Mouse (Mus musculus) urinary bladder, postnatal 10 days (tissue): ENCODE results near the gene Ak5.

Experiments
- DNase-seq: peaks from one replicate; pipeline ENCODE4 v3.0.0; 2022; ENCODE audit warnings: low spot score

The Ak5 gene

GRCm38 (mm10) chr3:152564516-152565113 lies 103.5 kb downstream of the Ak5 start:
- DNase-seq = no peak

- no peak for DNase-seq
Measured at GRCm38 (mm10) chr3:152563833-152564232, 104.3 kb downstream of the Ak5 start.

GRCm38 (mm10) chr3:152561708-152562107 lies 106.5 kb downstream of the Ak5 start:
- no peak for DNase-seq

DNA sequence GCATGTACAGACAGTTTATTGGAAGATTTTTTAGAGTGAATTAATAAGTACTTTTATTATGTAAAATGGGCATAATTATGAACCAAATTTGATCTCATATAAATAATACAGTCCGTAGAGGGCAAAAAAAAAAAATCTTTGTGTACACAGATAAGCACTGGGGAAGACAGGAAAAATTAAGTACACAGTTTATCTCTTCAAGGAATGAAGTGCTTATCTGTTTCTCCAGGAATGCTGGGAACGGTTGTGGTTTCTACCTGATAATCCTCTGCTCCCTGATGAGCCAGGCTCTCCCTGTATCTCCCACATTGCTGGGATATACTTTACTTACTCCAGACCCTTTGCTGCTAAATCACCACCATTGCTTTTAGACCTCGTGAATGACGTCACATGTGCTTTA lies 108.9 kb downstream of the Ak5 start:
- no peak for DNase-seq

GRCm38 (mm10) chr3:152558106-152558505 lies 110.1 kb downstream of the Ak5 start:
- no peak for DNase-seq

DNA sequence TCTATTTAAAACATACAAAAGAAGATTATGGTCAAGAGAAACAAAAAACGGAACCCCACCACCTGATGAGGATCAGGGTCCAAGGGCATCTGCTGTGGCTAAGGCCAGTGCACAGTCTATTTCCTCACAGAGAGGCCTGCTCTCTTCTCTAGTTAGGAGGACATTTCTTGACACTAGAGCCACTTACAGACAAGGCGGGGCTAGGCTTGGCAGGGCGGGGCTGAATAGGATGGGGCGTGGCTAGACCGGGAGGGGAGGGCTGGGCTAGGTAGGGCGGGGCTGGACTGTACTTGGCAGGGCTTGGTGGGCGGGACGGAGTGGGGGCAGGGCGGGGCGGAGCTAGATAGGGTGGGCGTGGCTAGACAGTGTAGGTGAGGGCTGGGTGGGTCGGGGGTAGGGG lies 110.5 kb downstream of the Ak5 start:
- no peak for DNase-seq

DNA sequence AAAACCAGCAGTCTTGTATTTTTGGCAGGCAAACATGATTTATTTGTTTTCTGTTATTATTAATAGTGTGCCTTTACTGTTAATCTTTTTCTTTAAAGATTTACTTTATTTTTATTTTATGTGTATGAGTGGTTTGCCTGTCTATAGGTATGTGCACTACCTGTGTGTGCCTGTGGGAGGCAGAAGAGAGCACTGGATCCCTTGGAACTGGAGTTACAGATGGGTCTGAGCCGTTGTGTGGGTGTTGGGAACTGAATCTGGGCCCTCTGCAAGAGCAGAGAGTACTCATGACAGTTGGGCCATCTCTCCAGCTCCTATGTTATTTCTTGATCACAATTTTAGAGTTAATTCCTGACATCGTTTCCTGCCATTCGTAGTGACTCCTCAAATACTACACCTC lies 111.2 kb downstream of the Ak5 start:
- no peak for DNase-seq

DNA sequence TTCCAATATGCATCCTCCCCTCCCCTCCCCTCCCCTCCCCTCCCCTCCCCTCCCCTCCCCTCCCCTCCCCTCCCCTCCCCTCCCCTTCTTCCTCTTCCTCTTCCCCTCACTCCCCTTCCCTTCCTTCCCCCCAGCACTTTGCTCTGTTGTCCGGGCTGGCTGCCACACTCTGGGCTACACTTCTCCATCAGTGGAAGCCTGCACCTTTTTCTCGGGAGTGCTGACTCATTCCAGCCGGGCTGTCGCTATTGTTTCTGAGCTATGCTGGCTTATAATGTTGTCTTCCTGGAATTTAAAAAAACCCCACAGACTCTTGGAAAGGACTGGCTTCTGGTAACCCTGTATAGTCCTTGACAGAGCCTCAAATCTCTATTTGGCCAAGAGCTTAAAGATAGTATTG lies 111.7 kb downstream of the Ak5 start:
- DNase-seq = no peak

DNA sequence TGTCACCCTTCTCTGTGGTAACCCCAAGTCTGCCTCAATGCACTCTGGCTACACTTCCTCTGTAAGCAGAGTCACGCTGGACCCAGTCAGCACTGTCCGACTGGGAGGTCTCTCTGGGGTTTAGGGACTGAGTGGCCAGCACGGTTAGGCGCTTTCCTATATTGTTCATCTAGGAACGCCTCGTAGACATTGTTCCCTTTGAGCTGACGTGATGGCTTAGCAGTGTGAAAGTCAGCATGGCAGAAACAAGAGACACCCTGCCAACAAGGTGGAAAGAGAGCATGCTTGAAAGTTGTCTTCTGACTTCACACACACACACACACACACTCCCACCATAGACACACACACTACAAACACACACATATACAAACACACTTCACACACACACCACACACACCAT lies 112.9 kb downstream of the Ak5 start:
- no peak for DNase-seq

DNA sequence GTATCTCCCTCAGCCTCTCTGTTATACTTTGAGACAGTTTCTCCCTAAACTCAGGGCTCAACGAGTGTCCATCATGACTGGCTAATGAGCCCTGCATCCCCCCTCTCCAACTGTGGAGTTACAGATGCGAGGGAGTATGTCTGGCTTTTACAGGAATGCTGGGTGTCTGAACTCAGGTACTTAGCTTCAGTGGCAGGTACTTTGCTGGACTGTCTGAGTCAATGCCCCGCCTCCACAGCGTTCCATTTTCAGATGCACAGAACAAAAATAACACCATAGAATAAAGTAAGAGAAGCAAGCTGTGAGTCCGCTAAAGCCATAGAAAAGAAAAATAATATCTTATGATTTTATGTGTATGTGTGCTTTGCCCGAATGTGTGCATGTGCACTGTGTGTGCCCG lies 113.8 kb downstream of the Ak5 start:
- no peak for DNase-seq

DNA sequence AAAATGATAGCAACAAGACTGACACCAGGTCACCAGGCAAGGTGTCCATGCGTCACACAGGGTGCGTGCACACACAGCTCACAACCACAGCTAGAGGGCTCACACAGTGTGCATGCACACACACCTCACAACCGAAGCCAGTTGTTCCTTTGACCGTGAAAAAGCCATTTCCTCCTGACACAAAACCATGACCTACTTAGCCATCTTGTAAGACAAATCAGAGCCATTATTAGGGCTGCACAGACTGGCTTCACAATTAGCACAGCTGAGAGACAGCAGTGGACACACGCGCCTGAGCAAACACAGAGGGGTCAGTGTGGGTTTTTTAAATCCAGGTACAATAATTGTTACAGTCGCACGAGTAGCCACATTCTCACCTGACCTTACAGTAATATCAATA lies 115.5 kb downstream of the Ak5 start:
- no peak for DNase-seq

DNA sequence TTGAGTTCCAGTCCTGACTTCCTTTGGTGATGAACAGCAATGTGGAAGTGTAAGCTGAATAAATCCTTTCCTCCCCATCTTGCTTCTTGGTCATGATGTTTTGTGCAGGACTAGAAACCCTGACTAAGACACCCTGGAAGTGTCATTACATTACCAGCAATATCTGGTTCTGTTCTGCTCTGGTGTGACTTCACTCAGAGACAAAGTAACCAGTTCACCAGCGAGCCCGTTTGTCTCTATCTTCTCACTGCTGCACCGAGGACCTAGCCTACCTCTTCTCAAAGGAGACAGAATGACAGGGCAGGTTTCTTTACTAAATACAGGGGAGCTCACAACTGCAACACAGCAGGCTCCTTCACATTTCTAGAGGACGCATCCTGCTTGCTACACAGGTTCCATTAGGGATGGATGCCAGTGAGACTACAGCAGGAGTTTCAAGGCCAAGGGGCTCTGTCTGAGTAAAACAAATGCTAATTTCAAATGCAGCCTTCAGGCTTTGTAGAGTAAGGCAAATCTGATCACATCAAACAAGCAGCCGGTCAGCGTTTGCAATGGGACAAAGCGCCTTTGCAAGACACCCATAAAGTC lies 117.5 kb downstream of the Ak5 start:
- no peak for DNase-seq

DNA sequence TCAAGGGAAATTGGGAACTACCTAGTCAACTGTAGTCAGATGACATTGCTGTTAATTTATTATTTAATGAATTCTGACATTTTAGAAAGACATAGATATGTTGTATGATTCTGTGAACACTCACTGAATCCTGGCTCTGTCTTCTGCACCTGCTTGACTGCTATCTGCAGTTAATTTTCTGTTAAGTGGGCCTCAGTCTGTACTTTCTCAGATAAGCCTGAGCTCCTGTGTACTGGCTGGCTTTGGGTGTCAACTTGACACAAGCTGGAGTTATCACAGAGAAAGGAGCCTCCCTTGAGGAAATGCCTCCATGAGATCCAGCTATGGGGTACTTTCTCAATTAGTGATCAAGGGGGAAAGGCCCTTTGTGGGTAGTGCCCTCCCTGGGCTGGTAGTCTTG lies 118.1 kb downstream of the Ak5 start:
- no peak for DNase-seq

DNA sequence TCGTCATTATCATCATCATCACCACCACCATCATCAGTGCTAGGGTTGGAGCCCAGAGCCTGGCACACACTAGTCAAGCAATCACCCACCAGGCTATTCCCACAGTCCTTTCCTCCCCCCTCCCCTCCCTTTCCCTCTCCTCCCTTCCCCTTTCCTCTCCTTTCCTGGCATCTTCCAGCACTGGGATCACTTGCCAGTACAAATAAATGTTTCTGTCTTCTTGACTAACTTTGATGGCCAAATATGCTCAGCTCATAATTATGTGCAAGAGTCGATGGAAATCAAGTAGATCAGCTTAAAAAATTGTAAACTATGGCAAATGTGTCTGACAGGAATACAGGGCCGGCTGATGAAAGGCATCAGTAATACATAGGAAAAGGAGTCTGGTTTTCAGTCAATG lies 123.2 kb downstream of the Ak5 start:
- DNase-seq = no peak

DNA sequence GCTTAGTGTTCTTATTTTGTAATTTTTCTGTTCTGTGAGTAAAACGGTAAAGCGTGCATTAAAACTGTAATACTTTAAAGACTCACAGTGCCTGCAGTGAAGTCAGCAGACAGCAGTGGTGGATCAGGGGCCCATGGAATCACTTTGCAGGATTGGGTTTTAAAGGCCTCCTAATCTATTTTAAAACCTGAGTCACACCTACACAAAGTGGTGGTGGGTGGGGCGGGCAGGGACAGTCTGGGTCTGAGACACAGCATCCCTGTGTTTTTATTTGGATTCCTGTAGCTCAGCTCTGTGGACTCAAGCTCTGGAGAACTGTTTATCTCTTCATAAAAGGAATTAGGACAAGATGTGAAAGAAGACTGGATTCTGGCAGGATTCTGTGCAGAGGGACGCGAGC lies 125.9 kb downstream of the Ak5 start:
- no peak for DNase-seq

GRCm38 (mm10) chr3:152530344-152530743 lies 137.8 kb downstream of the Ak5 start:
- DNase-seq = no peak

DNA sequence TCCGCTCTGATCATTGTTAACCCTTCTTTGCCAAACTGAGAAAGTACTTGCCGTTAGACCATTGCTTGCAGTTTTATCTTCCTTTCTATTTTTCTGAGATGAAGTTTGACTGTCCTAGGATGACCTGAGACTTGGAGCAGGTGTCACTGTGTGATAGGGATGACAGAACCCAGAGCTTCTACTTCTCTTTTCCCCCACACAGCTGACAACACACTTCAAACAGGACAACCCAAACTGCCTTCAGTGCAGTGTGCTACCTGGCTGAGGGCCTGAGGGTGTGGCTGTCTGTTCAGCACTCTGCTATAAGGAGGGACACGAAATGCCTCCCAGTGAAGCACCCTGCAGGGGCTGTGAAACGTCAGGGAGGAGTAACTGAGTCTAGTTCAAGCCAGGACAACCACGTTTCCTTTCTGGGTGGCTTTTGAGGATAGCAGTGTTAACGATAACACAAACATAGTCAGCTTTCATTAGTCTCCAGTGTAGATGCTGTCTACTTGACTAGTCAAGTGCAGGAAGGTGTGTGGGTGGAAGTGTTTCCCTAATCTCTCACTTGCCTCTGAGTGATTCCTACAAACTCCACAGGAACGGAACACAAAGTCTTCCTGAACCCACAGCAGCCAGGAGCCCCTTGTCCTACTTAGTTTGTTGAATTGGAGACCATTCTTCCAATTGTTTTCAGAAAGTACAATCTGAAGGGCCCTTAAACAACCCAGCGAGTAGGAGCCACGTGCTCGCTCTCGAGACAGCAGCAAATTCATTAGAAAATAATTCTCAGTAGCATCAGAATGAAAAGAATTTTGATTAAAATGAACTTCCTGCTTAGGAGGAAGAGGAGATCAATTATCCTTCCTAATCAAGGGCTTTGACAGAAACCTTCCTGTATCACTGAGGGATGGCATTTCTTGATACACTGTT lies 138.8 kb downstream of the Ak5 start:
- no peak for DNase-seq

DNA sequence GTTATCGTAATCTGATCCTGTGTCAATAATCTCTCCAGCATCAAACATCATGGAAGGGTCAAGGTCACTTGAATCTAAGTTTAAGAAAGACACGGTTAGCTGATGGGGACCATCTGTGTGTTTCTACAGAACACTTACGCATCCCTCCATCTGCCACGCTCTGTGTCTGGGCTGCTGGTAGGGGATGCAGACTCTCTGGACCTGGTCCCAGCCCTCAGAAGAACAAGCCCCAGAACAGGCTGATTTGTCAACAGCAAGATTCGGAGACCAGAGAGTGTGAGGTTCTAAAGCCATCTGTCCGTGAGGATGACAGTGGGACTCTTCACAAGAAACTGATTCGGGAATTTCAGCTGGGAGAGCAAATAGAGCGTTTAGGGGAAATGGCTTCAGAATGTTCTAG lies 141.4 kb downstream of the Ak5 start:
- DNase-seq = no peak

DNA sequence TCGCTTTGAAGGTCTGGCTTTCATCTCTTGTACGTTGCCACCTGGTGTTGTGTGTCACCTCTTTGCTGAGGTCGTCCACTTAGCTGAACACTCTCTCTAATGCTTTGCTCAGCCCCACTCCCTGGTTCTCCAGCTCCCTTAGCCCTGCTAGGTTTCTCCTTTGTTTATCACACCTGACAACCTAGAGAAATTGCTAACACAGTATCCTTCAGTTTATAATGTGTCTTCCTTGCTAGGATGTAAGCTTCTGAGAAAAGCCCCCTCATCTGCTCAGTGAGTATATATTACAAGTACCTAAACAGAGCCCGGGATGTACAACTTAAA lies 144.9 kb downstream of the Ak5 start:
- no peak for DNase-seq

GRCm38 (mm10) chr3:152522634-152523314 lies 145.4 kb downstream of the Ak5 start:
- no peak for DNase-seq

DNA sequence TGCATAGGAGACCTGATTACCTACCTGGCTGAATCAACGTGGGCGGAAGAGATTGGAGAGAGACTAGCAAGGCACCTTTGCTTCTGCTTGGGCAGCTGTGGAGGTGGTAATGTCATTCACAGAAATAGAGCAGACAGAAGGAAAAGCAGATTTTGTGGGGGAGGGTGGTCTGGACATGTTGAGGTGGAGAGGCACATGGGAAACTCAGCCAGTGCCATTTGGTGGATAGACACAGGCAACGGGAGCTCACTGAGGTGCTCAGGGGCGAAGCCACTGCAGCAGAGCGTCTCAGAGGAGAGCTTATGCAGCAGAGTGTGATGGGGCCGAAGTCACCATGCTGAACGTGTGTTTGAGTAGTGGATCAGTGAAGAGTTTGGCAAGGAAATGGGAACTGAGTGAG lies 147.1 kb downstream of the Ak5 start:
- DNase-seq = no peak

DNA sequence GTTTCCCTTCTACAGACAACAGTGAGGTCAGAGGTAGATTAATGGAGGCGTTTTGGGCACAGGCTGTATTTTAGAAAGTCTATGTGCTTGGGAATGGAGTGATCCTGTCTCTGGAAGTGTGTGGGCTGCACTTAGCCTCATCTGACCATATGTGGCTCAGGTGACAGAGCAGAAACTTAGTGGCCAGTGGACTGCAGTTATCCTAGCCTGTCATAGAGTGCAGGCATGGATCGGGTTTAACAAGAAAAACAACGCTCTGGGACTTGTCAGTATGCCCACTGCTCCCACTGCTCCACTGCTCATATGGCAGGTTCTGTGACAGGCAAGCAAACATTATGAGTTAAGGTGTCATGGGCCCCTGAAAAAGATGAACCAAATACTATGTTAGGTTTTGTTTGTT lies 148.1 kb downstream of the Ak5 start:
- no peak for DNase-seq

DNA sequence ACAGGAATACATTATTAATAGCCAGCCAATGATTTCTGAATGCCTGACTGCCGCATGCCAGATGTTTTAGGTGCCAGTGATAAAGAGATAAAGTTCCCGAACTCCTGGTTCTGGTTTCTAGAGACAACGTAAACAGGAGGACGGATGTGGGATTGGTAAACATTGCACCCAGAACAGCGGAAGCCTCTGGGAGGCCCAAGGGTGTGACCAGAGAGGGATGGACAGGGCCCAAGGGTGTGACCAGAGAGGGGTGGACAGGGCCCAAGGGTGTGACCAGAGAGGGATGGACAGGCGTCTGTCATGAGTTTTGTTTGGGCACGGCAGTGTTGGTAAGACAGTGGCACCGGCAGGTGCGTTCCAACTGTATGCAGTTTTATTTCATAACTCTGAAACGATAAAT lies 148.6 kb downstream of the Ak5 start:
- no peak for DNase-seq
